Mouse (Mus musculus) lung, postnatal 36 days (tissue): ENCODE results near the gene Scfd2.

Experiments used
- DNase-seq: peaks from one replicate; pipeline ENCODE4 v3.0.0; 2022; ENCODE audit warnings: mixed read lengths

Scfd2 gene

DNA sequence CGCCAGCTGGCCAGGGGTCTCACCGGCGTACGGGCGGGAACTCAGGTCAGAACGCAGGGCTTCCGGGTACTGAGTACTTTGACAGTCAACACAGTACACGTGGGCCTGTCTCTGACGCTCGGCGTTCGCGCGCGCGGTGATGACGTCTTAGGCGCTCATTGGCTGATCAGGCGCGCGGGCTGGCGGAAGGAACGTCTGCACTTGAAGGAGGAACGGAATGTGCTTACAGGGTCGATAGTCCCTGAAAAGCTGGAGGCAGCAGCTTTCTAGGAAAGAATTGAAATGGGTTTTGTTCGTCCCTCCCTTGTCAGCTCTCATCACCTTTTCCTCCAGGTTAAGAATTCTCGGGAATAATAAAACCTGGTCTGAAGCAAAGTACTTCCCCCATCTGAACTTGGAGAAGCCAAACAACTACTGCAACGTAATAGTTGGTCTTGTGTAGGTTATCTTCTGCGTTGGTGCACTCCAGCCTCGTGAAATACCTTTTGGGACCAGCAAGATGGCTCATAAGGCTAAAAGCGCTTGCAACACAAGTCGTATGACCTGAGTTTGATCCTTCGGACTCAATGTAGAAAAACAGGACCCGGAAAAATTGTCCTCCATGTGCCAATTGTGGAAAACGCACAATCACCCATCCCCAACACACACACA is at the start of gene Scfd2:
Gene Scfd2, minus strand, starts transcription at position 130 of the 651 bp plus-strand sequence.
- DNase-seq = peak; percentile 99

DNA sequence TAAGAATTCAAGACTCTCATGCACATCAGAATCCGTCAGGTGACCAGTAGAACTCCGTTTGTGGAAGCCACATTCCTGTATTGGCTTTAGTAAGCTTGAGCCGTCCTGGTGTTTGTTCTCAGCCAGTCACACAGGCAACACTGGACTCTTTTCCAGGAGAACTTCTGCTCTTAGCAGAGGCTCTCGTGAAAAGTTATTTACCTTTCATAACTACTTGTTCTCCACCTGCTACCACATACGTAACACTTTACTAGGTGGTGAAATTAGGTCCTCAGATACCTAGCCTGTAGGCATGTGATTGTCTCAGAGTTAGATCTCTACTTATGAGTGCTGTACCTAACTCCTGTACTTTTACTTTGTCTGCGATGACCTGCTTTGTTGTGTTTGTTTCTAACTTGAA is 40.2 kb upstream of the Scfd2 start:
- DNase-seq = peak; percentile 57

DNA sequence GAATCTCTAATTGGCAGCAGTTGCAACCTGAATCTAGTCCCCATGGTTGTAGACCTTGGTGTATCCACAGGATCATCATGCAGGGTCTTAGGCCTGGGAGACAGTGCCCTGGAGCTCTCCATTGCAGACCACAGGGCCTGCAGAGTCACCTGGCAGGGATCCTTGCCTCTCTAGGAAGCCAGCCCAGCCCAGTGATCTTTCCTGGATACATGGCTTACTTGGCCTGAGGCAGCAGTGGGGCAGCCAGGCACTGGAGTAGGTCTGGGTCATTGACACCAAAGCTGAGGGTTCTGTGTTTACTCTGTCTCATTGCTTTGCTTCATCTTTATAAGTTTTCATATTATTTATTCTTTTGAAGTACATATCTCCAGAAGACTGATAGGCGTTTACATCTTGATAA is 29.6 kb upstream of the Scfd2 start:
- DNase-seq = peak; percentile 10

DNA sequence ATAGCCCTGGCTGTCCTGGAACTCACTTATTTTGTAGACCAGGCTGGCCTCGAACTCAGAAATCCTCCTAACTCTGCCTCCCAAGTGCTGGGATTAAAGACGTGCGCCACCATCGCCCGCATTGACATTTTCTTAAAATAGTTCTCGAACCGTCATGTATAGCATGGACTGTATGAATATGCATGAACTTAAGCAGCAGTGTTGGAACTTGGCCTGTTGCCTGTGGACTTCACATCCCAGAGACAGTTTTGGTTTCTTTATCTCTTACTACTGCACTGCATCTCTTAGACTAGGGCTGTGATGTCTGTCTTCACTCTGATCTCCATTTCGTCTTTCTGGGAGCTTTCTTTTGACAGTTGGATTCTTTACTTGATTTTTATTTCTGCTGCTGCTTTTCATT is 18.0 kb upstream of the Scfd2 start:
- no peak for DNase-seq

DNA sequence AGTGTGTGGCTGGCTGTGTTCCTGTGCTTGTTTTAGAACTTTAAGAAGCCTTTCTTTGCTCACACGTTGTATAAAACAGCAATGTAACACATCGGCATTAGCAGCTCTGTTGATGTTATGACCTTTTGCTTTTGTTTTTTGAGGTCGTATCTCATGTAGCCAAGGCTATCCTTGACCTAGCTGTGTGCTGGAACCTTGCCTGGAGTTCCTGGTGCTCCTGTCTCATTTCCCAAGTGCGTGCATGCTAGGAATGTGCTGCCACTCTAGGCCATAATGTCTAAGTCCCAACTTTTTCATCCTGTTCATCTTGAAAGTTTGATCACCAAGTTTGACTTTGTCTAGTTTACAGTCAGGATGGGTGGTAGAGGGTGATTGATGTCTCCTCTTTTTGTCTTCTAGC is 14.0 kb upstream of the Scfd2 start:
- no peak for DNase-seq

DNA sequence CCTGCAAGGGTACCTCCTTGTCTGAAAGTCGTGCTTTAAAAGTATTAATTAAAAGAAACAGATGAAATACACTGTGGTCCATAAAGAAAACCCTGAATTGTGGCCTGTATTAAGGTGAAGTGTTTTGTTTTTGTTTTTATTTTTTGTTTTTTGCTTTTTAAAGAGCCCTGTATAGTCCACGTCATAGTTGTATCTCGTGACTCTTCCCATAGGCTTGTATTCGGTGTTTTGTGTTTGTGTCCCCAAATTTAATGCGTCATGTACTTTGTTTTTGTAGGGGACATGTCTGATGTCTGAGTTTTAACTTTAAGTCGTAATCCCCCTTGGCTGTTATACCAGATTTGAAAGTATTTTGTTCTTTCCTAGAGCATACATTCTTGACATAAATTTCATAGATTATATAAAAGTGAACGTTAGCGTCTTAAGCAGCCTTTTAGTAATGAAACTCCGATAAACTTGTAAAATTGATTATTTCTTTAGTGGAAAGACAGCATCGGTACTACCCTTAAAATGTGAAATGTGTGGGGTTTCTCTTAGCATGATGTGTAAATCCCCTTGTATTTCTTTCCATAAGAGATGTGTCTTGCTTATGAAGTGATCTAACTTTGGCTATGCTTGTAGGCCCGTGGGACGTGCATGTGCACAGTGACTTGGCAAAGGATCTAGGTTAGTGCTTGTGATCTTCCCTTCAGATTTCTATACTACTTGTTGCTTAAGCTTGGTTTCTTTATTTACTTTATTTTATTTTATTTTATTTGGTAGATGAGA is 4.8 kb upstream of the Scfd2 start:
- no peak for DNase-seq

DNA sequence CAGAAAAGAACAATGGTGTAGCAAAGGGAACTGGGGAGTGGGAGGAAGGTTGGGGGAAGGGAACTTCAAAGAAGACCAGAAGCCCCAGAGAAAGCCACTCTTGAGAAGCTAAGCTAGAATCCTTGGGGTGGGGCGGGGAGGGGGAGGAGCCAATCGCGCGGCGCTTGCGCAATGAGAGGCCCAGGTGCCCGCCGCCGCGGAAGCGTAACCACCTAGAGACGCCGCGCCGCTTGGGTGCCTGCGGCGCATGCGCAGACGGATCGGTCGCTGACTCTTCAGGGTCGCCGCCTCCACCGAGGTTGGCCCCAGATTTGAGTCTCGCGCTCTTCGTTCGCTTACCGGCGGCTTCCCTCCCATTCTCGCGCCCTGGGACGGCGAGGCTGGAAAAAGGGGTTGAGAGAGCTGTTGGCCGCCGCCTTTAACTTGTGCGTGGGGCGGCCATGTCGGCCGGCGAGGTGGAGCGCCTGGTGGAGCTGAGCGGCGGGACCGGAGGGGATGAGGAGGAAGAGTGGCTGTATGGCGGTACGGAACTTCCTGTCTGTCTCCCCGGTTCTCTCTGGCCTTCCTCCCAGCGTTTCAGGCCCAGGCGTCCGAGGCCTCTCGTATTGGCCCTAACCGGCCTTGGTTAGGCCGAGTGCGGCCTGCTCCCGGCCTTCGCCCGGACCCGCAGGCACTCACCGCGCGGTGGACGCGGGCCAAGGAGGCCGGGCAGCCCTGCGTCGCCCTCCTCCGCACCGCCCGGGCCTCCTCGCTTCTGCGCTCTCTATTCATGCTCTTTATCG is 3.9 kb upstream of the Scfd2 start, which contains the start of gene Fip1l1:
Gene Fip1l1, plus strand, starts transcription at position 210 of the 782 bp plus-strand sequence.
- peak; percentile 90 for DNase-seq

DNA sequence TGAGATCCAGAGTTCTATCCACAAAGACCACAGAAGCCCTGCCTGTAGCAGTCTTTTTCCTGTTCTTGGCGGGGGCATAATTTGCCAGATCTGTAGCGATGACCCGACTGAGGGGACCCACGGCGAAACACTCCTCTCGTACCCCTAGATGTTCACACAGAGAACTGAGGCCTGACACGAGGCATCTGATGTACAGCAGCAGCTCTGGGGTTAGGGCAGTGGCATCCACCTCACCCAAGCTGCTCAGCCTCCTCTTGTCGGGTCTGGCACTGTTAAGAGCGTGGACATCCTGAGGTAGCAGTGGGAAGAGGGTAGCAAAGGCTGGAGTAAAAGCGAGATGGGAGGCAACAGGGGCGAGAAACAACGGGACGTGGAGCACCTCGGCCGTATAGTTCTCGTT is 774 bp downstream of the Scfd2 start:
- no peak for DNase-seq

DNA sequence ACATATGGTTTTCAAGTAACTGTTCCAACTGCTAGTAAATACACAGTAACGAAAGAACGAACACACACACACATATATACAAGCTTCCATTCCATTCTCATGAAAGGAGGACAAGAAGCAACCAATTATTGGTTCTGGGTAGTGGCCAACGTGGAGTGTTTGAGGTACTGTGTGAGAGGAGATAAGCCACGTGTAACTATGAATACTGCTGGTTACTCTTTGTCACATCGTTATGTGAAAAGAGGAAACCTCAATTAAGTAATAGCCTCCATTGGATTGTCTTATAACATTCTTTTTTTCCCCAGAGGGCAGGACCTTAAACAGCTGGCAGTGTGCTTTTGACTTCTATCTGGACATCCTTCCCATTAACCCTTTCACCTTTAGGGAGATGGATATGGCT is 4.5 kb downstream of the Scfd2 start:
- DNase-seq = no peak

DNA sequence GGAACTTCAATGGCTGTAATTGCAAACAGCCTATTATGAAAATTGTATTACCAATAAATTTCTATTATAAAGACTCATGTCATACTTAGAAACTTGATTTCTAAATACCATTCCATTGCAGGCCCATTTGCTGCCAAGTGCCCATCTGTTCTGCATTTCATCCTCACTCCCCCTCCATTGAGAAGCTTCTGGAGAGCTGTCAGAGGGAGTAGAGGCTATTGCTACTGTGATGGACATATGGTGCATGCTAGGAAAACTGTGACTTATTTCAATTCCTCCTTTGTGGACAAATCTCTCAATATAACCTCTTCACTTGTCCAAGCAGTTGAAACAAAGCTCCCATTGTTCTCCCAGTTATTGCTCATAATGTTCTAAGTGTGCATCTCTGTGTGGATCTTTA is 19.9 kb downstream of the Scfd2 start:
- DNase-seq = peak; percentile 9

DNA sequence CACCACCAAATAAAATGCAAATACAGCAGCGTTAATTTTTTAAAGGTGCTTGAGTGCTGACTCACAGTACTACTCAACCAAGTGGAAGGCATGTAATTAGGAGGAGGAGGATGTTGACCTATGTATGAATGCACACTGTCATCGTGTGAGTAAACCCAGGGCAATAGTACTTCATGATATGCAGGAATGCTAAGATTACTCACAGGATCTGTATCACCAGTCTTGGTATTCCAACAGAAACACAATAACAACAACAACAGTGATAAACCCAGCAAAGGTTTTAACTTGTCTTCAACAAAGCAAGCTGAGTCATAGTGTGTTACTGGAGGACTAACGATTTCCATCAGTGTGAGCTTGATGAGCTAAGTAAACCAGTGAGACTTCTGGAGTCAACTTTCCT is 38.9 kb downstream of the Scfd2 start:
- no peak for DNase-seq

DNA sequence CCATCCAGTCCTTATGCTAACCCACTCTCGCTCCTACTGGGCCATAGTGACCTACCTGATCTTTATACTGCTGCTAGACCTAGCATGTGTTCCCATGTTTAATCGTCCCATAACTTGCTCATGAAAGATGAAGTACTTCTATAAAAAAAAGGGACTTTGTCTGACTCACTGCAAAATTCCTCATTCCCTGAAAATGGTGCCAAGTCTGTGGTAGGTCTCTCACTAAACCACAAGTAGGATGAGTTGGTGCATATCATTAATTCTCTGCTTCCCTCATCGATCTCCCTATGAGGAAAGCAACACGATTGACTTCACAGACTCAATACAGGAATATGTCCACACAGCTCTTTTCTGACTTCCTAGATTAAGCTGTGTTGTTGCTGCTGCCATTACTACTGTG is 46.9 kb downstream of the Scfd2 start:
- DNase-seq = no peak

DNA sequence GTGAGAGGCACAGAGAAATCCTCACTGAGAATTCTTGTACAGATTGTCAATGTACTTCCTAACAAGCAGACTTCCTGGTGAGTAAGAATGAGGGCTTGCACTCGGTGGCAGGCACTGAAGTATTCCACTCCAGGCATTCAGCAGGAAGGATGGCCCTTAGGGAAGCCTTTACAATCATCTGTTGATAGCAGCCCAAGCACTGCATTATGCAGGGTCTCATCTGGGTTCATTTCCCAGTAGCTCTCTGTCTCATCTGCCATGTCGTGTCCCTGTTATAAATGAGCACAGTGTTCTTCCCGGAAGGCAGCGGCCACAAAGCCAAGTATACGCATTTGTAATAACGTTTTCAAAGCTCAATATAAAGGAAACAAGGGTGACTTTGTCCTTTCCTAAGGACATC is 48.9 kb downstream of the Scfd2 start:
- DNase-seq = no peak

DNA sequence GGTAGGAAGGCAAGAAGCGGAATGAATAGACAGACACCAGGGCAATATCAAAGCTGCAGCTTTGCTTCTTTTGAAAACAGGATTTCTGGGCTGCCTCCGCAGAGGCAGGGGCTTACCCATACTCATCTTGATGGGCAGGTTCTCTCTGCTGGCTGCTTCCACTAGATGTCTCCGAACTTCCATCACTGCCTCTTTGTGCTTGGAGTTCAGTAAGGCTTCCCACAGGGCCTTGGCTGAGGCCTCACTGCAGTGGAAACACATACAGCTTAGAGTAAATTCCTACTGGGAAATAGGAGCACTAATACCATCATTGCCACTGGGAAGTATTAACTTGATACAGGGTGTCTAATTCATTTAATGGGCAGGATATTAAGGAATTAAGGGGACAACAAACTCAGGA is 49.5 kb downstream of the Scfd2 start:
- DNase-seq = no peak

DNA sequence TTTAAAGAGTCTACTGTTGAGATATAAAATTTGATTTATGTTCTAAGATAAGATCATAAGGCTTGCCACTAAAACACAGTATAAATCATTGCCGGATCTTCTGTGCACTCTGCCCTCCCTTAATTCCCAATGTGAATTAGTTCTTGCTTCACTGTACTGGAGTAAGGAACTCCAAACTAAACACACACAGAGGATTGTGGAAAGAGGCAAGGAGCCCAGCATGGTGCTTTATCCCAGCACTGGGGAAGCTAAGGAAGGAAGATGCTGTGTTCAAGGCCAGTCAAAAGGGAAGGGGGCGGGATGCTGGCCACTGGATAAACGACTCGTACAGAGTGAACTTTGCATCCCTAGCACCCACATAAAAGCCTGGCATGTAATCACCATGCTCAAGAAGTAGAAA is 51.1 kb downstream of the Scfd2 start:
- no peak for DNase-seq

DNA sequence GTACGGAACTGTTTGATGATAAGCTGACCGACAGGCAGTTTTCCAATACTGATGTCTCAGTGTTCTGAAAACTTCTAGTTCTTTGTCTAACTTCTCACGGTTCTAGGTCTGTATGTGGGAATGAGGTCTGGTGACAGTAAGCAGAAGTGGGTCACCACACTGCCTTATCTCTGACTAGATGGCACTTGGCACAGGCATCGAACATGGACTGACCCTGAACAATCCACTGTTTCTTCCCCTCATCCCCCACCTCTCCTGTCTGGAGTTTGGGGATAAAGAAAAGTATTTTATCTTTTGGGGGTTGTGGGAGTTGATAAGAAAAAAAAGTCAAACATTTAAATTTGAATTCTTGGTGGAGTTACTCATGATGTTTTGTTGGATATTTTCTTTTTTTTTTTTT is 51.6 kb downstream of the Scfd2 start:
- no peak for DNase-seq

DNA sequence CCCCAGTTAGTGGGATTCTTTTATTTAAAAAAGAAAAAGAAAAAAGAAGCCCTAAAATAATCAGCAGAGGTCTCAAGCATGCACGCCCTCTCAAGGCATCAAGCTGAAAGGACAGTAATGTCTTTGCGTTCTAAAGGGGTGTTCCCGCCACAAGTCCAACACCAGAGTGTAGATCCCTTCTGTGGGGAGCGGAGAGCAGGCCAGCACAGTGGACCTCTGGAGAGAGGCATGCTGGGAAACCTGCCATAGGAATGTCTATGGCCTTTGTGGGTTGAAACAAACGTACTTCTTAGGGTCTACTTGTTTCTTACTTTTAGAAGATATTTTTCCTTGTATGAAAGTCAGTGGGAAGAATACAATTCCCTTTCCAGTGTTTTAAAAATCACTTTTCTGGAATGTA is 52.4 kb downstream of the Scfd2 start:
- no peak for DNase-seq

DNA sequence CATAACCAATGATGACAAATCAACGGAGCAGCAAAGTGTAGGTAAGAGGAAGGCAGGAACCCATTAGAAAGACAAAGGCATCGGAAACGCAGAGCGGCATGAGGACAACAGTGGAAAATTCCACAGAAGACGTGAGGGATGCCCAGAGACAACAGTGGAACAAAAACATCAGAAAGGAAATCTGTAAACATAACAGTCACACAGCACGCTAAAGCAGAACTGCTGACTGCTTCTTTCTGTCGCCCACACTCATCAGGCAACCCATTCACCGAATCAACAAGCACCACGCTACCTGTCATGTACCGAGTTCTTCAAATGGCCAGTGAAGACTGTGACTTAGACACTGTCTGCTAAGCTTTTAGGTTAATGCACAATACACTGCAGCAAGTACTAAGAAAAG is 55.0 kb downstream of the Scfd2 start:
- DNase-seq = no peak

DNA sequence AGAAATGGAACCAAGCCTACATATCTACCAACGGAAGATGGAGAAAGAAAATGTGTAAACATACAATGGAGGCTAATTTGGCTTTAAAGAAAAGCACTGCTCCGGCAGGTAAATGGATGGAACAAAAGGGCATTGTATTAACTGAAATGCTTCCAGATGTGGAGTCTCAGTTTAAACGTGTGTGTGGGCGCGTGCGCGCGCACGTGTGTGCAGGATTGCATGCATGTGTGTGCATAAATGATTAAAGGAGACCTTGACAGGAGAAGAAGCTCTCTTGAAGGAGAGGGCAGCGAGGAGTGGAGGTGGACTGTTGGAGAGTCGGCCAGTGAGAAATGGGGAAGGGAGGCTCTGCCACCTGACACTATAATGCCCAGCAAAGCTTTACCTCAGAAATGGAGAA is 58.4 kb downstream of the Scfd2 start:
- DNase-seq = no peak

DNA sequence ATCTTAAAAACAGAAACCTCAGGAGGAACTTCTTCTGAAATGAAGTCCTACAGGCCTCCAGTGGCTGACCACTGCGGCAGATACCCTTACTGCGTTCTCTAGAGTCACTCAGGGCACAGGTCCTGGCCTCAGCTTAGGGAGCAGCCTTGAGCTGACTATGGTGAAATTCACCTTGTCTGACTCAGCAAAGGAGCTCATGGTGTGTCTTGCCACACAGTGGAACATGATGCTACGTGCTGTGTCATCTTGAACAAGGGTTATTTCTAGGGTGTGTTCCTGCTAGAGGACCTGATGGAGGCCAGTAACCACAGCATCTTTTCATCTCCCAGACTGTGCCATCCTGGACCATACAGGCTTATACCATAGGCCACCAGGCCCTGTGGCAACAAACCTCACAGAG is 60.7 kb downstream of the Scfd2 start:
- DNase-seq = peak; percentile 3

DNA sequence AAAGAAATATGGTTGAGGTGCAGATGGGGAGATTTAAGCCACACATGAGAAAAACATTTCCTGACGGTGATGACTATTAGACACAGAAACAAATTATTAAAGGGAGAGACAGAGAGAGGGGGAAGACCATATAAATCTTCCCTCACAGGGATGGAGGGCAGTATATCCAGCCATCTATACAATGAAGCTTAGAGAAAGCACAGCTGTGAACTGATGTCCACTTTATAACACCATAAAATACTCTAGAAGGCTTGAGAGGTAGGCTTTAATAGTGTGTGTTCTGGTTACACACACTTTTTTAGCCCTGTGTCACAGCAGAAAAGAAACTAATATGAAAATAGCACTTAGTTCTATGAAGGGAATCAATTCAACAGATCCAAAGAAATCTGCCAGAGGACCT is 61.9 kb downstream of the Scfd2 start:
- DNase-seq = no peak

DNA sequence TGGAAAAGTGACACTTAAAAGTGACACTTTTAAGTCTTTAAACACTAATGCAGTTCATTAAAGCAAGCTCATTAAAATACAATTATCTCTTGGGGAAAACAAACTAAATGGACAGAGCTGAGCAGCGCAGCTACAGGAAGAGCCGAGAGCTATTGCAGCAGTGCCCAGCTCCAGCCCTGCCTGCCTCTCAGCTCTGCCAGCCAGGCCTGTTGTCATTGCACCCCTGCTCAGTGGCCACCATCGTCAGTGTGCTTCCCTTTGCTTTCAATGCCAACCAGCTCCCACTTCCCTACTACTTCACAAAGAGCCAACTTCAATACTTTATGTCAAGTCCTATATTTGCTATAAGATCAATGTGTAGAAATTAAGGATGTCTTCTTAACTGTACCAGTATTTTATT is 63.8 kb downstream of the Scfd2 start:
- DNase-seq = no peak

DNA sequence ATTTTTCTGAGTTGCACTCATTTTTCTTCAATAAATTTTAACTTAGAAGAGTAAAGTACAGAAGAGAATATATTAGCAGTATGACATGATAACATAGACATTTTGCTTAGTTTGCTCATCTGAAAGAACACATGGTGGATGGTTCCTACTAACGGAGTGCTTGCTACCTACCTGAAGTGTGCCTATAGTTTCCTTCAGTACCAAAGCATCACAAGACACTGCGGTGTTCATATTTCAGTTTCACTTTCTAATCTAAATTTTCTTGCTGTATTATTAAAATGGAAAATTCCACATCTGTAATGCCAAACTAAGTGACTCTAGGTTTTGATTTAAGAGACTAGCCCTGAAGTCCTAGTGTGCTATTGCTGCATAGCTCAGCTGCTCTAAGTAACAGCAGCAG is 74.8 kb downstream of the Scfd2 start:
- no peak for DNase-seq
